In genomic region chr6:86793957-86794356, GRCm38 (mm10) we compare ENCODE assay signal across 7 mouse cellular contexts. TPM values are rescaled to one million over a fixed set of nuclear protein-coding genes. Genes with fewer than 3 reads are reported as not detected.
DNase-seq lines count a peak whose midpoint lies in the region; ATAC-seq and TF ChIP-seq lines count a peak whose summit lies in the region.

No protein-coding gene starts in this region.

- peaks cover 3% of the 10 kb centered on the region for H3K36me3 ChIP-seq in megakaryocyte, embryonic 14.5 days (replicated peaks; ENCODE audit: low read length)
- H3K36me3 ChIP-seq in forebrain, postnatal 0 days (ENCODE audit: insufficient read depth): no peaks in the 10 kb centered on the region
- no peaks in the 10 kb centered on the region for H3K36me3 ChIP-seq in stomach, embryonic 14.5 days (ENCODE audit: control insufficient read depth, insufficient read depth, low read length)
- H3K36me3 ChIP-seq in thymus, adult 2 months (ENCODE audit: control insufficient read depth, insufficient read depth, low read length): no peaks in the 10 kb centered on the region

- peak overlapping the region; percentile 92 for H3K4me3 ChIP-seq in megakaryocyte, embryonic 14.5 days (replicated peaks)
- no peak overlapping the region for H3K4me3 ChIP-seq in forebrain, postnatal 0 days (ENCODE audit: low read depth, low read length)
- H3K4me3 ChIP-seq in stomach, embryonic 14.5 days (ENCODE audit: low read depth, low read length): peak overlapping the region; percentile 59
- H3K4me3 ChIP-seq in thymus, adult 2 months (ENCODE audit: control insufficient read depth, insufficient read depth, low read length): no peak overlapping the region; the same call in 1 of the 2 replicates

- no peak for ATAC-seq in megakaryocyte, adult 5-6 weeks (ENCODE audit: poor library complexity, severe bottlenecking)
- ATAC-seq in forebrain, postnatal 0 days: no peak
- ATAC-seq in stomach, embryonic 14.5 days (ENCODE audit: insufficient number of reproducible peaks, insufficient read depth, low FRiP score, low read depth): no peak
- ATAC-seq in erythroblast, adult 5-6 weeks (replicated peaks; ENCODE audit: low FRiP score, poor library complexity, severe bottlenecking): no peak

- peaks cover 27% of the 10 kb centered on the region for H3K4me1 ChIP-seq in megakaryocyte, embryonic 14.5 days
- peaks cover 7% of the 10 kb centered on the region; the same call in 1 of the 2 replicates for H3K4me1 ChIP-seq in forebrain, postnatal 0 days (ENCODE audit: insufficient read depth)
- no peaks in the 10 kb centered on the region for H3K4me1 ChIP-seq in stomach, embryonic 14.5 days (ENCODE audit: control insufficient read depth, insufficient read depth, low read length)
- H3K4me1 ChIP-seq in thymus, adult 2 months (replicated peaks; ENCODE audit: control insufficient read depth, insufficient read depth, low read length): peaks cover 16% of the 10 kb centered on the region

- DNase-seq in forebrain, postnatal 0 days: no peak
- DNase-seq in kidney, postnatal 36 days: peak; percentile 23 to 46
- no peak for DNase-seq in thymus, adult 2 months

- WGBS in forebrain, postnatal 0 days: 48% methylated on average over 5 of the region's 5 CpGs
- WGBS in stomach, embryonic 14.5 days: 52% methylated on average over 5 of the region's 5 CpGs
- WGBS in thymus, adult 2 months: 76% methylated on average over 5 of the region's 5 CpGs

- TF ChIP-seq POLR2A in thymus, adult 2 months (IDR thresholded peaks at IDR 0.05; ENCODE audit: control insufficient read depth, extremely low read depth, insufficient read depth, low read length, poor library complexity): no peak

- no peak overlapping the region for H3K27ac ChIP-seq in forebrain, postnatal 0 days (ENCODE audit: low read depth, low read length)
- no peak overlapping the region for H3K27ac ChIP-seq in stomach, embryonic 14.5 days (ENCODE audit: low read length)
- H3K27ac ChIP-seq in thymus, adult 2 months (ENCODE audit: control insufficient read depth, insufficient read depth, low read length): no peak overlapping the region

- H3K27me3 ChIP-seq in megakaryocyte, embryonic 14.5 days (replicated peaks): peaks cover 28% of the 10 kb centered on the region
- 0 out of 2 replicates have a peak, but pooled peaks cover 4% of the 10 kb centered on the region for H3K27me3 ChIP-seq in forebrain, postnatal 0 days (ENCODE audit: insufficient read depth, low read length)
- 0 out of 2 replicates have a peak, but pooled peaks cover 4% of the 10 kb centered on the region for H3K27me3 ChIP-seq in stomach, embryonic 14.5 days (ENCODE audit: control insufficient read depth, insufficient read depth, low read length)
- H3K27me3 ChIP-seq in thymus, adult 2 months (ENCODE audit: control insufficient read depth, insufficient read depth, low read length): no peaks in the 10 kb centered on the region; the same call in 1 of the 2 replicates

- peak overlapping the region; percentile 83; the same call in 1 of the 2 replicates for H3K4me2 ChIP-seq in forebrain, postnatal 0 days (ENCODE audit: low read depth)
- H3K4me2 ChIP-seq in stomach, embryonic 14.5 days (replicated peaks; ENCODE audit: low read depth, low read length): peak overlapping the region; percentile 91

- no peaks in the 10 kb centered on the region for H3K9me3 ChIP-seq in megakaryocyte, embryonic 14.5 days
- no peaks in the 10 kb centered on the region for H3K9me3 ChIP-seq in forebrain, postnatal 0 days (ENCODE audit: low read length)
- H3K9me3 ChIP-seq in stomach, embryonic 14.5 days (ENCODE audit: control insufficient read depth, low read depth, low read length): no peaks in the 10 kb centered on the region

- TF ChIP-seq CTCF in forebrain, postnatal 0 days (IDR thresholded peaks at IDR 0.05; ENCODE audit: low read depth): no peak
- TF ChIP-seq CTCF in thymus, adult 2 months (IDR thresholded peaks at IDR 0.05; ENCODE audit: borderline replicate concordance, control insufficient read depth, extremely low read depth, insufficient read depth, low read length, poor library complexity): no peak

- H3K9ac ChIP-seq in forebrain, postnatal 0 days: no peak overlapping the region
- H3K9ac ChIP-seq in stomach, embryonic 14.5 days (replicated peaks; ENCODE audit: low read depth, low read length): peak overlapping the region; percentile 38; the same call in 1 of the 2 replicates

RNA-seq across cellular contexts. Expression of gene Anxa4, which starts 0.6 kb away (rescaled TPM):
- polyA plus RNA-seq in megakaryocyte, embryonic 14.5 days (2012; ENCODE audit: insufficient read depth, low replicate concordance): 2.0 and 21.6 TPM in 2 replicates
- total RNA-seq in megakaryocyte, adult 5-6 weeks (2015): 41.8 and 43.7 TPM in 2 replicates
- 55.9 and 65.7 TPM in 2 replicates for total RNA-seq in megakaryocyte, adult 5-6 weeks (2017)
- 3.8 and 4.0 TPM in 2 replicates for total RNA-seq in forebrain, postnatal 0 days (2014; rRNA removed)
- polyA plus RNA-seq in forebrain, postnatal 0 days (2015; fragmentation: Nextera tagmentation; extraction: Ambion mirVana): 5.3 and 5.8 TPM in 2 replicates
- polyA plus RNA-seq in stomach, embryonic 14.5 days (2014; fragmentation: Nextera tagmentation; extraction: Ambion mirVana): 79.7 and 93.9 TPM in 2 replicates
- 3.7 and 5.9 TPM in 2 replicates for total RNA-seq in erythroblast, adult 5-6 weeks (2015; ENCODE audit: low replicate concordance)
- total RNA-seq in erythroblast, adult 5-6 weeks (2017; ENCODE audit: low replicate concordance): 3.7 and 8.4 TPM in 2 replicates
- 21.5 and 27.8 TPM in 2 replicates for polyA plus RNA-seq in thymus, adult 2 months (2012; rRNA removed)

RNA-seq across cellular contexts. Expression of gene Aak1, which starts 55.4 kb away (rescaled TPM):
- polyA plus RNA-seq in megakaryocyte, embryonic 14.5 days (2012; ENCODE audit: insufficient read depth, low replicate concordance): 2.2 and 6.8 TPM in 2 replicates
- total RNA-seq in megakaryocyte, adult 5-6 weeks (2015): 29.7 and 37.6 TPM in 2 replicates
- 5.3 and 12.9 TPM in 2 replicates for total RNA-seq in megakaryocyte, adult 5-6 weeks (2017)
- total RNA-seq in forebrain, postnatal 0 days (2014; rRNA removed): 45.5 and 57.6 TPM in 2 replicates
- 21.4 and 31.0 TPM in 2 replicates for polyA plus RNA-seq in forebrain, postnatal 0 days (2015; fragmentation: Nextera tagmentation; extraction: Ambion mirVana)
- 21.3 and 28.6 TPM in 2 replicates for polyA plus RNA-seq in stomach, embryonic 14.5 days (2014; fragmentation: Nextera tagmentation; extraction: Ambion mirVana)
- 4.4 and 24.0 TPM in 2 replicates for total RNA-seq in erythroblast, adult 5-6 weeks (2015; ENCODE audit: low replicate concordance)
- 3.1 and 10.4 TPM in 2 replicates for total RNA-seq in erythroblast, adult 5-6 weeks (2017; ENCODE audit: low replicate concordance)
- 59.2 and 79.9 TPM in 2 replicates for polyA plus RNA-seq in thymus, adult 2 months (2012; rRNA removed)

Comparison
In these comparisons a context has a peak if more than half of its experiments do, and no peak if none do; other contexts are left out.
1. H3K4me3 ChIP-seq: peak in megakaryocyte, embryonic 14.5 days (single experiment) and stomach, embryonic 14.5 days (single experiment); none in forebrain, postnatal 0 days (single experiment) and thymus, adult 2 months (single experiment).
2. DNase-seq: peak in kidney, postnatal 36 days (2 of 2); none in forebrain, postnatal 0 days (single experiment) and thymus, adult 2 months (single experiment).